Mouse (Mus musculus) limb, embryonic 14.5 days (tissue): Measurements from ENCODE around the gene Gpr55. TPM values are rescaled to one million over a fixed set of nuclear protein-coding genes. Genes with fewer than 3 reads are reported as not detected.

ENCODE experiments used
- ATAC-seq: fragments of 200-750 bp; cut with Nextera tagmentation; 2 replicates; pipeline ENCODE4 v1.8.0; 2017; ENCODE audit warnings: low read depth, moderate number of reproducible peaks, moderate TSS enrichment; ENCODE audit not compliant: low FRiP score
- DNase-seq: peaks from one replicate; pipeline ENCODE4 v3.0.0-alpha.2; 2015; ENCODE audit warnings: low spot score
- H3K27ac ChIP-seq: fragments of 300-500 bp; sonication (generic); replicated peaks from 2 replicates; pipeline ENCODE4 v1.5.1; 2014; ENCODE audit warnings: low read depth, mild to moderate bottlenecking, low read length, moderate library complexity, mixed read lengths
- H3K27me3 ChIP-seq: fragments of 300-500 bp; sonication (generic); 2 replicates; pipeline ENCODE4 v1.6.1; 2014; ENCODE audit warnings: low read length, mixed read lengths; ENCODE audit not compliant: control insufficient read depth, insufficient read depth
- H3K36me3 ChIP-seq: fragments of 300-500 bp; sonication (generic); 2 replicates; pipeline ENCODE4 v1.6.1; 2014; ENCODE audit warnings: mild to moderate bottlenecking, low read length, moderate library complexity, mixed read lengths; ENCODE audit not compliant: control insufficient read depth, insufficient read depth
- H3K4me1 ChIP-seq: fragments of 300-500 bp; sonication (generic); 2 replicates; pipeline ENCODE4 v1.6.1; 2014; ENCODE audit warnings: antibody characterized with exemption, low read length, mixed read lengths; ENCODE audit not compliant: control insufficient read depth, insufficient read depth
- H3K4me2 ChIP-seq: fragments of 300-500 bp; sonication (generic); replicated peaks from 2 replicates; pipeline ENCODE4 v1.6.1; 2014; ENCODE audit warnings: low read depth, mild to moderate bottlenecking, low read length, moderate library complexity; ENCODE audit not compliant: severe bottlenecking
- H3K4me3 ChIP-seq: fragments of 300-500 bp; sonication (generic); replicated peaks from 2 replicates; pipeline ENCODE4 v1.5.1; 2014; ENCODE audit warnings: low read length
- H3K9ac ChIP-seq: fragments of 300-500 bp; sonication (generic); 2 replicates; pipeline ENCODE4 v1.6.1; 2014; ENCODE audit warnings: mild to moderate bottlenecking, low read depth, low read length, moderate library complexity; ENCODE audit not compliant: severe bottlenecking
- H3K9me3 ChIP-seq: fragments of 300-500 bp; sonication (generic); 2 replicates; pipeline ENCODE4 v1.6.1; 2016; ENCODE audit warnings: low read length; ENCODE audit not compliant: control insufficient read depth
- POLR2A ChIP-seq: fragments of 200-500 bp; IDR thresholded peaks from 2 replicates; pipeline ENCODE4 v1.8.0; 2012; ENCODE audit warnings: inconsistent platforms, mild to moderate bottlenecking, moderate library complexity, borderline replicate concordance; ENCODE audit not compliant: insufficient read depth, insufficient read length; ENCODE audit errors: extremely low read depth
- WGBS: fragments of 180-500 bp; shearing (Covaris S2); extraction: QIAGEN DNeasy Blood & Tissue Kit; methylation state at CpG from one replicate; pipeline ENCODE4 v1.1.7; 2014; 5-methylcytosine and 5-hydroxymethylcytosine counted together
- polyA plus RNA-seq, 2 experiments: library from polyadenylated mRNA; depleted of rRNA in 1 of 2; stranded (reverse) in 1 of 2; unstranded in 1 of 2; fragments of >200 nt; fragmentation: Nextera tagmentation in 1 of 2; extraction: Ambion mirVana in 1 of 2; gene quantifications; 2 replicates each; pipeline versions ENCODE4 v1.2.1 to v1.2.3; 2012 to 2014

The Gpr55 gene
- polyA plus RNA-seq, 2 experiments, result 0.11 TPM; not detected in 1

GRCm38 (mm10) chr1:85942318-85942717 is 18.5 kb downstream of the Gpr55 start:
- no peaks in the 10 kb centered on the region for H3K4me1 ChIP-seq
- 81% methylated on average over 8 of the region's 8 CpGs for WGBS
- H3K9ac ChIP-seq, result no peak overlapping the region
- ATAC-seq (no peak), DNase-seq (no peak)
- H3K27ac ChIP-seq, result no peak overlapping the region
- no peak overlapping the region for H3K4me2 ChIP-seq
- no peak for TF ChIP-seq POLR2A
- H3K36me3 ChIP-seq, result no peaks in the 10 kb centered on the region
- peaks cover 3% of the 10 kb centered on the region; the same call in 1 of the 2 replicates for H3K9me3 ChIP-seq
- no peaks in the 10 kb centered on the region for H3K27me3 ChIP-seq
- H3K4me3 ChIP-seq, result no peak overlapping the region

GRCm38 (mm10) chr1:85937323-85937722 is 23.5 kb downstream of the Gpr55 start:
- Histone ChIP-seq H3K4me3 (no peak overlapping the region), H3K9ac (no peak overlapping the region), H3K9me3 (no peaks in the 10 kb centered on the region), H3K4me2 (no peak overlapping the region), H3K27me3 (no peaks in the 10 kb centered on the region; the same call in 1 of the 2 replicates), H3K27ac (no peak overlapping the region), H3K4me1 (peaks cover 13% of the 10 kb centered on the region), H3K36me3 (no peaks in the 10 kb centered on the region)
- no peak for TF ChIP-seq POLR2A
- no peak for DNase-seq
- 75% methylated on average over 1 of the region's 1 CpGs for WGBS
- no peak for ATAC-seq

GRCm38 (mm10) chr1:85936265-85936664 is 24.5 kb downstream of the Gpr55 start:
- 68% methylated on average over 6 of the region's 6 CpGs for WGBS
- H3K4me2 ChIP-seq, result no peak overlapping the region
- H3K4me3 ChIP-seq, result no peak overlapping the region
- H3K9ac ChIP-seq, result no peak overlapping the region
- TF ChIP-seq POLR2A, result no peak
- DNase-seq (no peak), ATAC-seq (no peak)
- H3K36me3 ChIP-seq, result no peaks in the 10 kb centered on the region
- H3K27ac ChIP-seq, result no peak overlapping the region
- no peaks in the 10 kb centered on the region; the same call in 1 of the 2 replicates for H3K27me3 ChIP-seq
- no peaks in the 10 kb centered on the region for H3K9me3 ChIP-seq
- peaks cover 13% of the 10 kb centered on the region for H3K4me1 ChIP-seq

GRCm38 (mm10) chr1:85935148-85935852 is 25.5 kb downstream of the Gpr55 start:
- DNase-seq (no peak), ATAC-seq (no peak)
- Histone ChIP-seq H3K9ac (no peak overlapping the region), H3K36me3 (no peaks in the 10 kb centered on the region), H3K4me2 (no peak overlapping the region), H3K9me3 (no peaks in the 10 kb centered on the region), H3K4me1 (peaks cover 13% of the 10 kb centered on the region), H3K27me3 (no peaks in the 10 kb centered on the region; the same call in 1 of the 2 replicates), H3K27ac (no peak overlapping the region), H3K4me3 (no peak overlapping the region)
- no peak for TF ChIP-seq POLR2A
- WGBS, result 50% methylated on average over 8 of the region's 8 CpGs

- DNase-seq, result no peak
- Histone ChIP-seq H3K27ac (no peak overlapping the region), H3K9me3 (no peaks in the 10 kb centered on the region), H3K27me3 (no peaks in the 10 kb centered on the region; the same call in 1 of the 2 replicates), H3K36me3 (no peaks in the 10 kb centered on the region), H3K4me3 (no peak overlapping the region), H3K9ac (no peak overlapping the region), H3K4me1 (peaks cover 13% of the 10 kb centered on the region), H3K4me2 (no peak overlapping the region)
- WGBS, result 6% methylated on average over 7 of the region's 7 CpGs
- no peak for TF ChIP-seq POLR2A
- no peak for ATAC-seq
These were observed 26.2 kb downstream of the Gpr55 start for GRCm38 (mm10) chr1:85934560-85934959.
